Mouse (Mus musculus): ENCODE data around the gene Lrrc15.
A peak's percentile ranks its signal among the peaks of the same experiment; 100 is the strongest.

The Lrrc15 gene

GRCm38 (mm10) chr16:30282844-30283495, at the start of gene Lrrc15:
Lrrc15 (minus strand) TSS chr16:30283256.
- no peak for DNase-seq (ENCODE audit: low spot score)

GRCm38 (mm10) chr16:30314236-30314635, 31.2 kb upstream of the Lrrc15 start:
- DNase-seq (ENCODE audit: low spot score): peak; percentile 71

GRCm38 (mm10) chr16:30310647-30311046, 27.6 kb upstream of the Lrrc15 start, which contains the start of gene Gp5:
Gp5 (minus strand) TSS chr16:30310779.
- no peak for DNase-seq (ENCODE audit: low spot score)

GRCm38 (mm10) chr16:30310171-30310515, 27.1 kb upstream of the Lrrc15 start:
- no peak for DNase-seq (ENCODE audit: low spot score)

- no peak for DNase-seq (ENCODE audit: low spot score)
Measured at GRCm38 (mm10) chr16:30309395-30310170, 26.5 kb upstream of the Lrrc15 start.

GRCm38 (mm10) chr16:30308616-30309394, 25.7 kb upstream of the Lrrc15 start:
- DNase-seq (ENCODE audit: low spot score): no peak

- DNase-seq (ENCODE audit: low spot score): no peak
Measured at GRCm38 (mm10) chr16:30307961-30308615, 25.0 kb upstream of the Lrrc15 start.

GRCm38 (mm10) chr16:30307306-30307705, 24.2 kb upstream of the Lrrc15 start:
- DNase-seq (ENCODE audit: low spot score): no peak

GRCm38 (mm10) chr16:30306102-30306501, 23.0 kb upstream of the Lrrc15 start:
- DNase-seq (ENCODE audit: low spot score): no peak

- no peak for DNase-seq (ENCODE audit: low spot score)
Measured at GRCm38 (mm10) chr16:30304236-30304635, 21.2 kb upstream of the Lrrc15 start.

- DNase-seq (ENCODE audit: low spot score): no peak
Measured at GRCm38 (mm10) chr16:30303411-30303810, 20.4 kb upstream of the Lrrc15 start.

- DNase-seq (ENCODE audit: low spot score): no peak
Measured at GRCm38 (mm10) chr16:30302686-30303085, 19.6 kb upstream of the Lrrc15 start.

- no peak for DNase-seq (ENCODE audit: low spot score)
Measured at GRCm38 (mm10) chr16:30299711-30300277, 16.7 kb upstream of the Lrrc15 start.

- DNase-seq (ENCODE audit: low spot score): no peak
Measured at GRCm38 (mm10) chr16:30297450-30297849, 14.4 kb upstream of the Lrrc15 start.

GRCm38 (mm10) chr16:30296601-30297275, 13.7 kb upstream of the Lrrc15 start:
- DNase-seq (ENCODE audit: low spot score): no peak

GRCm38 (mm10) chr16:30295106-30295505, 12.1 kb upstream of the Lrrc15 start:
- DNase-seq (ENCODE audit: low spot score): no peak

- DNase-seq (ENCODE audit: low spot score): no peak
Measured at GRCm38 (mm10) chr16:30290436-30290835, 7.4 kb upstream of the Lrrc15 start.

GRCm38 (mm10) chr16:30285701-30286100, 2.6 kb upstream of the Lrrc15 start:
- no peak for DNase-seq (ENCODE audit: low spot score)

- DNase-seq (ENCODE audit: low spot score): no peak
Measured at GRCm38 (mm10) chr16:30283743-30284337, 784 bp upstream of the Lrrc15 start.

GRCm38 (mm10) chr16:30280676-30281297, 2.3 kb downstream of the Lrrc15 start:
- DNase-seq (ENCODE audit: low spot score): no peak
